11 mouse cellular contexts compared by ENCODE assay signal in the genomic region with DNA sequence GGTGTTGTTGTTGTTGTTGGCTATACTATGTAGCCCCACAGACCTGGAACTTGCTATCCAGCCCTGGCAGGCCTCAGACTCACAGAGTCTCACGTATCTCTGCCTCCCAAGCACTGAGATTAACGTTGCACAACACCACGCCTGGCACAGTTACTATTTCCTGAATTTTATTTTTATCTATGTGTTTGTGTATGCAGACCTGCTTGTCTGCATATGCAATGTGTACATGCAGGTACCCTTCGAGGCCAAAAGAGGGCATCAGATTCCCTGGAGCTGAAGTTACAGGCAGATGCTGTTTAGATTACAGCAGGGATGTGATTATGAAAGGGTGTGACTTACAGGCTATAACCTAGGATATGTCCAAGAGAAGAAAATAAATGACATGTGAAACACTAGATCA.
A peak's percentile ranks its signal among the peaks of the same experiment; 100 is the strongest.
DNase-seq lines count a peak whose midpoint lies in the region; ATAC-seq and TF ChIP-seq lines count a peak whose summit lies in the region.
"Had no signal": no experiment of that assay in that cellular context is flagged by ENCODE, and none has a peak within 500 bp of the region (broad histone marks: within the 10 kb centered on the region; RNA-seq: fewer than 3 reads in every experiment).

No protein-coding gene starts in this region.

- no peak overlapping the region for H3K9ac ChIP-seq in hindbrain, postnatal 0 days (replicated peaks; ENCODE audit: low read length)
- no peak overlapping the region for H3K9ac ChIP-seq in CH12.LX (ENCODE audit: insufficient read depth, low read depth)
- H3K9ac ChIP-seq in lung, embryonic 16.5 days (ENCODE audit: low read length): no peak overlapping the region
- no peak overlapping the region for H3K9ac ChIP-seq in hindbrain, embryonic 12.5 days
- H3K9ac ChIP-seq: heart, embryonic 13.5 days had no signal

- no peak for TF ChIP-seq POLR2A in CH12.LX (IDR thresholded peaks at IDR 0.05; ENCODE audit: low read depth, low read length)

- ATAC-seq in hindbrain, postnatal 0 days: no peak
- 0 out of 2 replicates have a peak, but pooled peaks have one; percentile 9 for ATAC-seq in erythroblast, adult 5-6 weeks (replicated peaks; ENCODE audit: low FRiP score, poor library complexity, severe bottlenecking)
- peak; percentile 8; the same call in 1 of the 2 replicates for ATAC-seq in lung, embryonic 16.5 days (ENCODE audit: low read depth)
- no peak for ATAC-seq in activated CD4-positive, CD25-positive, alpha-beta regulatory T cell, adult 4 months
- ATAC-seq in hindbrain, embryonic 12.5 days (ENCODE audit: low FRiP score): no peak

- dilution Hi-C loops in CH12.LX (cut with MboI; ENCODE audit: extremely low pct_ligation_motif_present, extremely low pct_unique_long_range_greater_than_20kb, low sequenced_read_pairs): no loop called here

- H3K27ac ChIP-seq in hindbrain, postnatal 0 days: no peak overlapping the region
- no peak overlapping the region for H3K27ac ChIP-seq in hindbrain, embryonic 10.5 days
- H3K27ac ChIP-seq in CH12.LX (ENCODE audit: insufficient read depth, low read depth): no peak overlapping the region
- no peak overlapping the region for H3K27ac ChIP-seq in lung, embryonic 16.5 days (ENCODE audit: low read length)
- no peak overlapping the region for H3K27ac ChIP-seq in hindbrain, embryonic 12.5 days
- H3K27ac ChIP-seq: heart, embryonic 13.5 days had no signal

- DNase-seq in hindbrain, postnatal 0 days (ENCODE audit: low spot score): no peak
- no peak for DNase-seq in hindbrain, embryonic 10.5 days (ENCODE audit: low spot score)
- no peak for DNase-seq in CH12.LX (ENCODE audit: extremely low read depth)
- DNase-seq in cerebellum, postnatal 36 days: no peak
- DNase-seq: cerebellum, adult 11 months had no signal

- no peaks in the 10 kb centered on the region for H3K4me1 ChIP-seq in hindbrain, postnatal 0 days (ENCODE audit: insufficient read depth, low read length)
- H3K4me1 ChIP-seq in hindbrain, embryonic 10.5 days (replicated peaks): peaks cover 11% of the 10 kb centered on the region
- peaks cover 16 to 31% of the 10 kb centered on the region in 2 experiments for H3K4me1 ChIP-seq in CH12.LX (ENCODE audit: control insufficient read depth in 1 of 2, insufficient read depth in 2 of 2)
- peaks cover 19% of the 10 kb centered on the region for H3K4me1 ChIP-seq in lung, embryonic 16.5 days (replicated peaks; ENCODE audit: control insufficient read depth, insufficient read depth, low read length)
- no peaks in the 10 kb centered on the region for H3K4me1 ChIP-seq in hindbrain, embryonic 12.5 days

- TF ChIP-seq RAD21 in CH12.LX (IDR thresholded peaks at IDR 0.05; ENCODE audit: low read depth, low read length): peak; percentile 48

- in situ Hi-C loops in CH12.LX (cut with MboI; ENCODE audit: low pct_ligation_motif_present, low pct_unique_long_range_greater_than_20kb, low sequenced_read_pairs): no loop called here

- TF ChIP-seq EP300 in CH12.LX (IDR thresholded peaks at IDR 0.05; ENCODE audit: low read length): no peak

- no peaks in the 10 kb centered on the region for H3K36me3 ChIP-seq in hindbrain, postnatal 0 days (ENCODE audit: insufficient read depth, low read length)
- H3K36me3 ChIP-seq in hindbrain, embryonic 10.5 days: no peaks in the 10 kb centered on the region
- H3K36me3 ChIP-seq in CH12.LX (replicated peaks in 1 of 2; ENCODE audit: control insufficient read depth in 1 of 2, insufficient read depth in 1 of 2, low read length in 1 of 2): no peaks in the 10 kb centered on the region
- H3K36me3 ChIP-seq in lung, embryonic 16.5 days (ENCODE audit: control insufficient read depth, insufficient read depth, low read length): no peaks in the 10 kb centered on the region
- H3K36me3 ChIP-seq in hindbrain, embryonic 12.5 days: no peaks in the 10 kb centered on the region

- H3K4me3 ChIP-seq in hindbrain, postnatal 0 days (ENCODE audit: low read length): no peak overlapping the region
- H3K4me3 ChIP-seq in hindbrain, embryonic 10.5 days: no peak overlapping the region
- H3K4me3 ChIP-seq in CH12.LX (replicated peaks in 1 of 3; ENCODE audit: low read depth in 2 of 3, low read length in 2 of 3, poor library complexity in 1 of 3): no peak overlapping the region
- no peak overlapping the region for H3K4me3 ChIP-seq in lung, embryonic 16.5 days (ENCODE audit: low read length)
- no peak overlapping the region for H3K4me3 ChIP-seq in hindbrain, embryonic 12.5 days
- H3K4me3 ChIP-seq: heart, embryonic 13.5 days; myocyte had no signal

- peak; percentile 32 for TF ChIP-seq CTCF in hindbrain, postnatal 0 days (IDR thresholded peaks at IDR 0.05; ENCODE audit: low read depth)
- TF ChIP-seq CTCF in CH12.LX (conservative IDR thresholded peaks at IDR 0.05 in 1 of 2, IDR thresholded peaks at IDR 0.05 in 1 of 2; ENCODE audit: low read depth in 2 of 2, low read length in 2 of 2): peak; percentile 15 to 46; a peak in 2 of 4 replicates

- H3K79me2 ChIP-seq in CH12.LX (replicated peaks; ENCODE audit: control insufficient read depth, extremely low read depth, insufficient read depth, poor library complexity, severe bottlenecking): no peaks in the 10 kb centered on the region

- WGBS in hindbrain, postnatal 0 days: 88% methylated on average over 4 of the region's 4 CpGs
- 86% methylated on average over 4 of the region's 4 CpGs for WGBS in hindbrain, embryonic 10.5 days
- WGBS in lung, embryonic 16.5 days: 64% methylated on average over 4 of the region's 4 CpGs
- 96% methylated on average over 4 of the region's 4 CpGs for WGBS in hindbrain, embryonic 12.5 days

- no peak overlapping the region for H3K4me2 ChIP-seq in hindbrain, postnatal 0 days (ENCODE audit: low read depth, low read length)
- H3K4me2 ChIP-seq in CH12.LX (ENCODE audit: insufficient read depth, low read depth, poor library complexity, severe bottlenecking): no peak overlapping the region
- H3K4me2 ChIP-seq in lung, embryonic 16.5 days (ENCODE audit: low read depth, low read length): no peak overlapping the region
- H3K4me2 ChIP-seq in hindbrain, embryonic 12.5 days (replicated peaks): no peak overlapping the region
- H3K4me2 ChIP-seq: heart, embryonic 13.5 days had no signal

- no peaks in the 10 kb centered on the region for H3K9me3 ChIP-seq in hindbrain, postnatal 0 days (ENCODE audit: low read length)
- no peaks in the 10 kb centered on the region for H3K9me3 ChIP-seq in hindbrain, embryonic 10.5 days
- no peaks in the 10 kb centered on the region for H3K9me3 ChIP-seq in CH12.LX (replicated peaks; ENCODE audit: low read length)
- H3K9me3 ChIP-seq in lung, embryonic 16.5 days (ENCODE audit: control insufficient read depth, low read length): no peaks in the 10 kb centered on the region
- no peaks in the 10 kb centered on the region; the same call in 1 of the 2 replicates for H3K9me3 ChIP-seq in hindbrain, embryonic 12.5 days (replicated peaks)
- H3K9me3 ChIP-seq: heart, embryonic 13.5 days had no signal

- H3K27me3 ChIP-seq in hindbrain, postnatal 0 days (ENCODE audit: insufficient read depth, low read length): no peaks in the 10 kb centered on the region
- no peaks in the 10 kb centered on the region for H3K27me3 ChIP-seq in hindbrain, embryonic 10.5 days (ENCODE audit: insufficient read depth, poor library complexity, severe bottlenecking)
- no peaks in the 10 kb centered on the region for H3K27me3 ChIP-seq in CH12.LX (replicated peaks)
- H3K27me3 ChIP-seq in lung, embryonic 16.5 days (ENCODE audit: control insufficient read depth, insufficient read depth, low read depth, low read length): no peaks in the 10 kb centered on the region
- H3K27me3 ChIP-seq in hindbrain, embryonic 12.5 days: no peaks in the 10 kb centered on the region
- H3K27me3 ChIP-seq: heart, embryonic 13.5 days had no signal

TF ChIP-seq in CH12.LX, 34 proteins besides CTCF, POLR2A, EP300 and RAD21:
- TF ChIP-seq ELF1 (IDR thresholded peaks at IDR 0.05; ENCODE audit: low read depth, low read length) (no peak), SMC3 (IDR thresholded peaks at IDR 0.05; ENCODE audit: low read depth, low read length) (peak; percentile 45)

Comparison
In these comparisons a context has a peak if more than half of its experiments do, and no peak if none do; other contexts are left out.
1. ATAC-seq: peak in erythroblast, adult 5-6 weeks (single experiment) and lung, embryonic 16.5 days (single experiment); none in hindbrain, postnatal 0 days (single experiment), activated CD4-positive, CD25-positive, alpha-beta regulatory T cell, adult 4 months (single experiment) and hindbrain, embryonic 12.5 days (single experiment).